Mouse (Mus musculus) heart, embryonic 10.5 days (tissue): ENCODE data around the gene Mdp1. TPM values are rescaled to one million over a fixed set of nuclear protein-coding genes. Genes with fewer than 3 reads are reported as not detected.

Experiments
- DNase-seq: peaks from one replicate; pipeline ENCODE4 v3.0.0-alpha.2; 2017; ENCODE audit warnings: low spot score
- H3K27ac ChIP-seq: fragments of 300-500 bp; sonication (generic); 2 replicates; pipeline ENCODE4 v1.5.1; 2016; ENCODE audit warnings: mild to moderate bottlenecking
- H3K27me3 ChIP-seq: fragments of 300-500 bp; sonication (generic); 2 replicates; pipeline ENCODE4 v1.6.1; 2016; ENCODE audit warnings: mild to moderate bottlenecking; ENCODE audit not compliant: poor library complexity, insufficient read depth, severe bottlenecking
- H3K36me3 ChIP-seq: fragments of 300-500 bp; sonication (generic); 2 replicates; pipeline ENCODE4 v1.6.1; 2016; ENCODE audit warnings: mild to moderate bottlenecking, moderate library complexity
- H3K4me1 ChIP-seq: fragments of 300-500 bp; sonication (generic); 2 replicates; pipeline ENCODE4 v1.6.1; 2016; ENCODE audit warnings: mild to moderate bottlenecking
- H3K4me3 ChIP-seq: fragments of 300-500 bp; sonication (generic); 2 replicates; pipeline ENCODE4 v1.5.1; 2016; ENCODE audit warnings: mild to moderate bottlenecking, moderate library complexity
- H3K9me3 ChIP-seq: fragments of 300-500 bp; sonication (generic); 2 replicates; pipeline ENCODE4 v1.6.1; 2016; ENCODE audit warnings: mild to moderate bottlenecking, moderate library complexity
- WGBS: fragments of 180-500 bp; shearing (Covaris S2); methylation state at CpG from one replicate; pipeline ENCODE4 v1.1.7; 2016; 5-methylcytosine and 5-hydroxymethylcytosine counted together
- polyA plus RNA-seq: library from polyadenylated mRNA; unstranded; fragments of >200 nt; fragmentation: Nextera tagmentation; extraction: Ambion mirVana; gene quantifications from 2 replicates; pipeline ENCODE4 v1.2.1, GENCODE M21; 2016

Mdp1 gene
- polyA plus RNA-seq, 1 experiment from 2014 or later = 71.6 TPM

DNA sequence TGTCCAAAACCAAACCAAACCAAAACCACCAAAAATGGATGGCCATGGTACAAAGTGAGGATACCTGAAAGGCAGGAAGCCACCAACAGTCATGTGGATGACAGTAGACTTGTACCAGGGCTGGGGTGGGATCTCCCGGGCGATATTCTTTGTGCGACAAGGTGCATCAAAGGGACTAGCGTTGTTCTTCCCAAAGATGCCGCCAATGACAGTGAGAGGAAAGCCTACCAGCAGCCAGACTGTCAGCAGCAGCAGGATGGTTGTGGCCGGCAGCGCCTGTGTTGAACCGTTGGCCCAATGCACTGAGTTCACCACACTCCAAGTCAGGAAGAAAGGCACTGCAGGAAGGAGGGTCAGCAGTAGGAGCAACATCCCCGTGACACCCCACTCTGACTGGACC lies 22.5 kb downstream of the Mdp1 start, which contains the start of gene Gm49378:
Gm49378 (minus strand) TSS at position 101 of the 400 bp plus-strand sequence.
- no peak within 1 kb of the TSS for H3K4me3 ChIP-seq
- WGBS = 89% methylated on average over 9 of the region's 9 CpGs
- no peak for DNase-seq
- peaks cover 27% of the 10 kb centered on the region for H3K4me1 ChIP-seq
- no peaks in the 10 kb centered on the region for H3K9me3 ChIP-seq
- no peaks in the 10 kb centered on the region for H3K27me3 ChIP-seq
- peaks cover 74% of the 10 kb centered on the region for H3K36me3 ChIP-seq
- no peak within 1 kb of the TSS for H3K27ac ChIP-seq

DNA sequence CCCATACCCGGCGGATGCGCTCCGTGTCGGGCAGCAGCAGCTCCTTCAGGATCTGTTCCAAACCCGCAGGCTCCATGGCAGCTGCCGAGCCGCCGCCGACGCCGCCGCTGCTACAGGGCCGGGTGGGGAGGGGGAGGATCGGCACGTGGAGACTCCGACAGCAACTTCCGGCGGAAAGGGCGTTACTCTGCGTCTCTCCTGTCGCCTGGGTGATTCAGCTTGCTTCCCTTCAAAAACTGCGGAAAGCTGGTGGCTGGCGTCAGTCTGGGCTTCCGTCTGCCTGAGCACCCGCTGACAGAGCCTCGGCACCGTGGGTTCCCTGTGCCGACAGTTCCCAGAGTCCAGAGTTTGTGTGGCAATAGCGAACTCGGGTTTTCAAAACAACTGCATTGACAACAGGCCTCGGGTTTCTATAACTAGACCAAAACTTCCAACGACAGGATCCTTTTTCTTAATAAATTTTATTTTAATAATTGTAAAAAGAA lies 24.7 kb downstream of the Mdp1 start, which contains the start of gene Ipo4:
Ipo4 (minus strand) TSS at position 435 of the 485 bp plus-strand sequence.
- H3K4me1 ChIP-seq = peaks cover 22% of the 10 kb centered on the region
- peaks cover 84% of the 10 kb centered on the region for H3K36me3 ChIP-seq

DNA sequence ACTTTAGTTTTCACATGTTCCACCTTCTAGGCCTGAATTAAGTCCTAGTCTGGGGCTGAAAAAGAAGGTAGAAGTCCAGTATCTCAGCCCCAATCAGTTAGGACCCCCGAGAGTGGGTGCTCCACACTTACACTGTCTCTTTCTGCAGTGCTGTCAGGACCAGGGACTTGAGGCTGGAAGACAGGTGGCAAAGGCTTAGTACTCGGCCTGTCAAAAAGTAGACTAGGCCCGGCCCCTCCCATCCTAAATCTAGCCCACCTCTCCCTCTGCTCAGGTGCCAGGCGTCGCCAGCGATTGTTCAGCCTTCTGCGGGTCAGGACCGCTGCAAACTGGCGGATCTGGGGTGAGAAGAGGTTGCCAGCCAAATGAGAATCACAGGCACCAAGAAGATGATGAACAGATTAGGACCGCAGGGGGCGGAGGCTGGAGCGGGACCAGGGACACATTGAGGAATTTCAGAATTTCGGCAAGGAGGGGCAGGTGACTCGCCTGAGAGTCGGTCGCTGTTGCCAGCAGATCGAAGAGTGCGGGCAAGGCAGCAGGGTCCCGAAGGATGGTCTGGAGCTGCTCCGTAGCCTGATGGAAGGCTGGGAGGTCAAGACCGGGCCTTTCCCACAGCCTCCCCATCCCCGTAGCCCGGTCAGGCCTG lies 25.3 kb downstream of the Mdp1 start:
- Histone ChIP-seq H3K27me3 (no peaks in the 10 kb centered on the region), H3K4me1 (peaks cover 22% of the 10 kb centered on the region), H3K27ac (peak overlapping the region; percentile 88), H3K4me3 (peak overlapping the region; percentile 84), H3K9me3 (no peaks in the 10 kb centered on the region), H3K36me3 (peaks cover 84% of the 10 kb centered on the region)
- DNase-seq = no peak
- 4% methylated on average over 23 of the region's 23 CpGs for WGBS

More for the DNA sequence above, 24.7 kb downstream of the Mdp1 start, which contains the start of gene Ipo4:
- Histone ChIP-seq H3K27ac (peak within 1 kb of the TSS; percentile 88), H3K27me3 (no peaks in the 10 kb centered on the region), H3K9me3 (no peaks in the 10 kb centered on the region), H3K4me3 (peak within 1 kb of the TSS; percentile 84)
- WGBS = 1% methylated on average over 33 of the region's 33 CpGs
- DNase-seq = peak; percentile 97

DNA sequence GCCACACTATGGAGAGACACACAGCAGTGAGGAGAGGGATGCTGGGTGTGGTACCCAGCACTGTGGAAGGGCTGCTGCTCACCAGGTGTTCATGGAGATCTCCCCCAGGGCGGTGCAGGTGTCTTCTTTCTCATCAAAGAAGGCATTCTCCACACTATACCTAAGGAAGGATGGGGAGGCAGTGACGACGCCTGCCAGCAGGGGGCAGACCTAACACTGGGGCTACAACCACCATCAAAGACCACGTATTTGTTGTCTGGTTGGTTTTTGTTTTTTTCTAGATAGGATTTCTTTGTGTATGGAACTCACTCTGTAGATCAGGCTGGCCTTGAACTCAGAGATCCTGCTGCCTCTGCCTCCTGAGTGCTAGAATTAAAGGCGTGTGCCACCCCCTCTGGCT lies 31.0 kb downstream of the Mdp1 start:
- Histone ChIP-seq H3K36me3 (peaks cover 100% of the 10 kb centered on the region), H3K4me1 (peaks cover 6% of the 10 kb centered on the region), H3K4me3 (no peak overlapping the region), H3K27ac (no peak overlapping the region), H3K9me3 (no peaks in the 10 kb centered on the region), H3K27me3 (no peaks in the 10 kb centered on the region)
- no peak for DNase-seq
- 54% methylated on average over 5 of the region's 5 CpGs for WGBS

DNA sequence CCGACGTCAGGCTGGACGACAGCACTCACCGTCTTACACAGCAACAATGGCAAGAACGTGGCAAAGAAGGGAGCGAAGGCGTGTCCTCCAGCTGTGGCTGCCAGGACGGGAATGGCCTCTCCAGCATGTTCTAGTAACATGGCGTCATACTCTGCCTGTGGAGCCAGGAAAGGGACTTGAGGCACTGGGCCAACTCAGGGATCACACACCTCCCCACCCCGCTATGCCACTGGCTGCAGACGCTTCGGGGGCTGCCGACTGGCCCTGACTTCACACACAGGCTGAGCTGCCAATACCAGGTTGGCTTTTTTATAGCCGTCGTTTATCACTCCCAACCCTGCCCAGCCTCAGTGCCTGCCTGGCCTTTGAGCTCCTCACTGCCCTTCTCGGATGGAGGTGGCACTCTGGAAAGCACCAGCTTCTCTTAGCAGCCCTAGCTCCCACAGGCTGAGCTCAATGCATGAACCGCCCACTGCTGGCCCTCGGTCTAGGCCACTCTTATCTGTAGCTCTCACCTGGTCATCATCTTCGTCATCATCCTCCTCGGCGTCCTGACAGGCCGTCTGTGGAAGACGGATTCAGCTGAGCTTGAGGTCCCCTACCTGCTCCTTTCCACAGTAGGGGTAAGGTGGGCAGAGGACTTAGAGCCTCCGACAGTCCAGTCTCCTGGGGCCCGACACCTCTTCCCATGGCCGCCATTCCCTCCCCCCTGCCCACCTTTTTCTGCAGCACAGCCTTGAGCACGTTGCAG lies 32.1 kb downstream of the Mdp1 start:
- H3K36me3 ChIP-seq = peaks cover 100% of the 10 kb centered on the region
- no peak for DNase-seq
- whole genome bisulfite sequencing = 87% methylated on average over 27 of the region's 27 CpGs

DNA sequence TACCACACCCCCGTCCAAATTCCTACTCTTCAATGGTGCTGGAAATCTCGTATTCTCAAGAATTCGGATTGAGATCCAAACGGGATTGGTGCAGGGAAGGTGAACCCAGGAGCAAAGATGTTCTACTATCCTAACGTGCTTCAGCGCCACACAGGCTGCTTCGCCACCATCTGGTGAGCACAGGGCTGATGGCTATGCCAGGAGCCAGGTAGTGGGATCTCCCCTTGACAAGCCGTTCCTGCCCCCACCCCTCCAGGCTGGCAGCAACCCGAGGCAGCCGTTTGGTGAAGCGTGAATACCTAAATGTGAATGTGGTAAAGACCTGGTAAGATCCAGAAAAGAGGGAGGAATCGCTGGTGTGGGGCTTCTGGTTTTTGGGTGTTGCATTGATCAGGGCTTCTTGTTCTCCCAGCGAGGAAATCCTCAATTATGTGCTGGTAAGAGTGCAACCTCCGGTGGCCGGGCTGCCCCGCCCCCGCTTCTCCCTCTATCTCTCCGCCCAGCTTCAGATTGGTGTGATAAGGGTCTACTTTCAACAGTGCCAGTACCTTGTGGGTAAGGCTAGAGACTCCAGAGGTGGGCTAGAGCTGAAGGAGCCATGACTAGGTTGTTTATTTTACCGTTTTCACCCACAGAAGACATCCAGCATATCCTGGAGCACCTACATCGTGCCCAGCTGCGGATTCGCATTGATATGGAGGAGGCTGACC lies 41.7 kb downstream of the Mdp1 start:
- Histone ChIP-seq H3K4me3 (peak overlapping the region; percentile 45), H3K36me3 (peaks cover 5% of the 10 kb centered on the region; the same call in 1 of the 2 replicates), H3K27ac (peak overlapping the region; percentile 73), H3K4me1 (peaks cover 25% of the 10 kb centered on the region), H3K9me3 (no peaks in the 10 kb centered on the region), H3K27me3 (peaks cover 3% of the 10 kb centered on the region; the same call in 1 of the 2 replicates)
- 27% methylated on average over 22 of the region's 22 CpGs for WGBS
- DNase-seq = no peak

More for the DNA sequence above, 32.1 kb downstream of the Mdp1 start:
- Histone ChIP-seq H3K27ac (no peak overlapping the region), H3K27me3 (no peaks in the 10 kb centered on the region), H3K9me3 (no peaks in the 10 kb centered on the region), H3K4me3 (no peak overlapping the region), H3K4me1 (peaks cover 6% of the 10 kb centered on the region; the same call in 1 of the 2 replicates)

DNA sequence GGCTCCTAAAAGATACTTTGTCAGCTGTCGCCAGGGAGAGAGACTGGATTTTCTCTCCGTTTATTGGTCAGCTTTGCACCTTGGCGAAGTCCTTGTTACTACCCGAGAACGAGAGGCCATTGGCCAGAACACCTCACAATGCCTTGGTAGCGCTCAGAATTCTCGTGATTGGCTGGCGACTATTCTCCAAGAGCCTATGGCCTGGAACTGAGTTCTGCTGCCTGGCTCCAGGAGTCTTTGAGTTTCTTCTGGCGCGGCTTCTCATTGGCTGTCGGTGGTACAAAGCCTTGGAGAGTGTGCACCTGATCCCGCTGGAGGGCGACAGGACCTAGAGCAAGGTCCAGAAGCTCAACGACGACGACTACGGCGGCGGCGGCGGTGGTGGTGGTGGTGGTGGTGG lies 42.5 kb downstream of the Mdp1 start, which contains the start of gene Rec8:
Rec8 (plus strand) TSS at position 216 of the 400 bp plus-strand sequence.
- H3K4me3 ChIP-seq = peak within 1 kb of the TSS; percentile 45
- H3K27ac ChIP-seq = peak within 1 kb of the TSS; percentile 73
- peak; percentile 94 for DNase-seq
- no peaks in the 10 kb centered on the region; the same call in 1 of the 2 replicates for H3K36me3 ChIP-seq
- H3K27me3 ChIP-seq = peaks cover 3% of the 10 kb centered on the region; the same call in 1 of the 2 replicates
- no peaks in the 10 kb centered on the region for H3K9me3 ChIP-seq
- 12% methylated on average over 21 of the region's 21 CpGs for WGBS
- H3K4me1 ChIP-seq = peaks cover 28% of the 10 kb centered on the region

DNA sequence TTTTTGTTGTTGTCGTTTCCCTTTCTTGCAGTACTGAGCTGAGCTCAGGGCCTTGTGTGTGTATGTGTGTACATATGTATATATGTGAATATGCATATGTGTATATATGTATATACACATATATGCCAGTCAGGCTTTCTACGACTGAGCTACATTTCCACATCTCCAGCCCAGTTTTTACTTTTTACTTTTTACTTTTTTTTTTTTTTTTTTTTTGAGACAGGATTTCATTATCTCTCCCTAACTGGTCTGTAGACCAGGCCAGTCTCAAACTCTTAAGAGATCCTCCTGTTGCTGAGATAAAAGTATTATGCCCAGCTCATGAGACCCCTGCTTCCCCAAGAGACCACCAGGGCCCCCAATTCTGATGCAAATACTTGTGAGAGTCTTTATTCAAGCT lies 43.5 kb downstream of the Mdp1 start:
- 83% methylated on average over 2 of the region's 2 CpGs for WGBS
- Histone ChIP-seq H3K36me3 (no peaks in the 10 kb centered on the region), H3K27me3 (peaks cover 3% of the 10 kb centered on the region; the same call in 1 of the 2 replicates), H3K4me3 (no peak overlapping the region), H3K4me1 (peaks cover 32% of the 10 kb centered on the region), H3K27ac (peak overlapping the region; percentile 73; the same call in 1 of the 2 replicates), H3K9me3 (no peaks in the 10 kb centered on the region)
- no peak for DNase-seq

DNA sequence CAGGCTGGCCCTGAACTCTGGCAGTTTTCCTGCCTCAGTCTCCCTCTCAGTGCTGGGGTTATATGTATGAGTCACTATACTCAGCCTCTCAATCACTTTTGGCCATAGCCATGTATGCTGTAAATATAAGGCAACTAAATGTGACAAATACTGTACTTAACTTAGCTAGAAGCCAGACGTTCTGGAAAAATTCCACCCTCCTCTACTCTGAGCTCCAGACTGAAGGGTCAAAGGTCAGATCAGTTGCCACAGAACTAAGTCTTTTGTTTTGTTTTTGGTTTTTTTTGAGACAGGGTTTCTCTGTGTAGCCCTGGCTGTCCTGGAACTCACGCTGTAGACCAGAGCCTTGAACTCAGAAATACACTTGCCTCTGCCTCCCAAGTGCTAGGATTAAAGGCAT lies 44.4 kb downstream of the Mdp1 start:
- Histone ChIP-seq H3K4me3 (no peak overlapping the region), H3K27ac (no peak overlapping the region), H3K36me3 (0 out of 2 replicates have a peak, but pooled peaks cover 2% of the 10 kb centered on the region), H3K4me1 (peaks cover 32% of the 10 kb centered on the region), H3K9me3 (no peaks in the 10 kb centered on the region), H3K27me3 (peaks cover 3% of the 10 kb centered on the region; the same call in 1 of the 2 replicates)
- WGBS = 50% methylated on average over 2 of the region's 2 CpGs
- DNase-seq = no peak

DNA sequence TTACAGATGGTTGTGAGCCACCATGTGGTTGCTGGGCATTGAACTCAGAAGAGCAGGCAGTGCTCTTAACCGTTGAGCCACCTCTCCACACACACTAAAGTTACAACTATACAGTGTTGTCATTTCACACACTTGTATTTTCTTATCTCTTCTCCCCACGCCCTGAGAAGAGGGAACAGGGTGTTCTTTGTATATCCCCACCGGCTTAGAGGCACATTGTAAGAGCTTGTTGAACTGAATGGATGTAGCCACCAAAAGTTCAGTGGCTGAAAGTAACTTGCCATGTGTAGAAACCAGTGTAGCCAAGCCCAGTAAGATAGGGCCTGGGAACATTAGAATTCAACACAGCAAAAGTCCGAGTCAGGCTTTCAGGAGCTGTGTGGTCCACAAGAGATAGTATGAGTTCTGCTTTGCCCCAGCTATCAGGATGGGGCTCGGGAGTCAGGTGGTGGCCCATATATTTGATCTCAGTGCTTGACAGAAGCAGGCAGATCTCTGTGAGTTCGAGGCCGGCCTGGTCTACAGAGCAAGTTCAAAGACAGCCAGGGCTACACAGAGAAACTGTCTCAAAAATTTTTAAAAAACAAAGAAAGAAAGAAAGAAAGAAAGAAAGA lies 45.6 kb downstream of the Mdp1 start:
- no peak for DNase-seq
- Histone ChIP-seq H3K36me3 (peaks cover 9% of the 10 kb centered on the region), H3K9me3 (no peaks in the 10 kb centered on the region), H3K27ac (no peak overlapping the region), H3K4me1 (peaks cover 32% of the 10 kb centered on the region), H3K4me3 (no peak overlapping the region), H3K27me3 (peaks cover 3% of the 10 kb centered on the region; the same call in 1 of the 2 replicates)
- 64% methylated on average over 7 of the region's 7 CpGs for WGBS

DNA sequence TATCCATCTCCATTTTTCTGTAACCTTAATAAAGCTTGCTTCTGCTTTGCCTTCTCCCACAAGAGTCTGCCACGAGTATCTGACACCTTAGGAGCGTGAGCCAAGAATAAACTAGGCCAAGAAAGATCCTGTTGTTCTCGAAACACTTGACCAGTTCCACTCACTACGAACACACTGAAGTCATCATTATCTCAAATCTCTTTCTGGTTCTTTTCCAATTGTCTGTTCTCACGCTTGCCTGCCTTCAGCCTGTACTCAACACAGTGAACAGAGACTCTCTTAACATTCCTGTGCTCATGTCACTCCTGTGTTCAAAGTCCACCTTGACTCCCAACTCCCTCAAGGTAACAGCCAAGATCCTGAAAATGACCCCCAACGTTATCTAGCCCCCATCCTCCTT lies 47.0 kb downstream of the Mdp1 start:
- Histone ChIP-seq H3K27me3 (no peaks in the 10 kb centered on the region), H3K27ac (no peak overlapping the region), H3K36me3 (peaks cover 22% of the 10 kb centered on the region), H3K4me1 (peaks cover 24% of the 10 kb centered on the region), H3K4me3 (no peak overlapping the region), H3K9me3 (no peaks in the 10 kb centered on the region)
- DNase-seq = no peak
- WGBS = 37% methylated on average over 6 of the region's 6 CpGs

DNA sequence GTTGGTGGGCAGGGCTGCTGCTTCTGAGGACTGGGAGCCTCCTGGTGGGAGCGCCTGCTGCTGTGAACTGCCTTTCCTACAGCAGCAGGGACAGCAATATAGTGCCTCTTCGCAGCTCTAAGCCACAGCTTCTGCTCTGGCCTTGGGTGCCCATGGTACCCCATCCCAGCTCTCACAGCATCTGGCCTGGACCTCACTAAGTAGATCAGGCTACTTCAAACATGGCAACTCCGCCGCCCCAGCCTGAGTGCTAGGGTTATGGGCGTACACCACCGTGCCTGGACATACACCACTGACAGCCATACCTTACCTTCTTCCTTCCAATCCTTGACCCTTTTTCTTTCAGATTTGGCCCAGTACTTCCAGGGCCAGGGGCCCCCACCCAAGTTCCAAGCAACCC lies 52.0 kb downstream of the Mdp1 start:
- 92% methylated on average over 6 of the region's 6 CpGs for WGBS
- Histone ChIP-seq H3K9me3 (no peaks in the 10 kb centered on the region), H3K27ac (no peak overlapping the region), H3K36me3 (peaks cover 58% of the 10 kb centered on the region), H3K4me1 (peaks cover 21% of the 10 kb centered on the region), H3K4me3 (no peak overlapping the region), H3K27me3 (no peaks in the 10 kb centered on the region)
- DNase-seq = no peak
